Mouse (Mus musculus): Measurements from ENCODE around the gene Stard5. TPM values are rescaled to one million over a fixed set of nuclear protein-coding genes. Genes with fewer than 3 reads are reported as not detected.

Gene Stard5
- total RNA-seq, 4 experiments from 2014 or later, result 7.6 to 11.6 (median 9.3) TPM

DNA sequence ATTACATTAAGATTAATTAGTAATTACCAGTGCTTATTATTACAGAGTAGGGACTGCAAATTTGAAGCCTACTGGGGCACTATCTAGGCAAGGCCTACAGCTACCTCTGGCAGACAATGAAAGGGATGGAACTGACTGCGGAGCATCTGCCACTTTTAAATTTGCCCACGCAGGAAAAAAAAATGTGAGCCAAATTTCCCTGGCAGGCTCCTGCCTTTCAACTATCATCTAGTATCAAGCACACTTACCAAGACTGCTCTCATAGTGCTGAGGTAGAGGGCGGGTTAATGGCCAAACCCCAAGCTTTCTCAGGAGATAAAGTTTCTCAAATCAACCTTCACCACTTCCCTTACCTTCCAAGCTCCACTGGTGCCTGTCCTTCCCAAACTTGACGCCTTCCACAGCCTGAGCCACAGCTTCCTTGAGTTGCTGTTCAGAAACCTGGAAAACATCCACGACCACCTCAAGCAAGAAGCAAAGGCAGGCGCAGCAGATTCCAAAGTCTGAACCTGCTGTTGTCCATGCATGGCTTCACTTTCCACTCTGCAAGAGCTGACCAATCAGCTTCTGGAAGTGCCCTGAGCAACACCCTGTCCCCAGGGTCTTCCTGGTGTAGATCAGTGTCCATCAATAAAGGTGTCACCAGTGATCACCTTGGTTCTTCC, 31.1 kb downstream of the Stard5 start:
- DNase-seq (ENCODE audit: low spot score), result no peak

DNA sequence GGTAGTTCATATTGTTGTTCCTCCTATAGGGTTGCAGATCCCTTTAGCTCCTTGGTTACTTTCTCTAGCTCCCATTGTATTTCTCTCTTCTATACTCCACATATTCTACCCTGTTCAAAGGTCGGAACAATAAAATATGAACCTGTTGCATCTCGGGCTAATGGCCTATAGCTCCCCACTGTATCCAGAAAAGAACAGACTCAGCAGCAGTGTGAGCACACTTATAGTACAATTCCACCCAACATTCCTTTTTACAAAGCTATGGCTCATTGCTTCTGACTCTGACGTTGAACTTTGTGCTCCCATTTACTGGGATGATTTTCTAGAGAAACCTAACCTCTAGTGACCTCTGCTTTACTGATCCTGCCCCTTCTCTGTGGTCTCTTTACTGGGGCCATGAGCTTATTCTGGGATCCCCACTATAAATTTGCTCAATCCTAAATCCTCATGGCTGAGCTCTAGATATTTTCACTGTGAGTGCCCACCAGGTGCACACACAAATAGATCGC, 34.4 kb downstream of the Stard5 start:
- no peak for DNase-seq (ENCODE audit: low spot score)

DNA sequence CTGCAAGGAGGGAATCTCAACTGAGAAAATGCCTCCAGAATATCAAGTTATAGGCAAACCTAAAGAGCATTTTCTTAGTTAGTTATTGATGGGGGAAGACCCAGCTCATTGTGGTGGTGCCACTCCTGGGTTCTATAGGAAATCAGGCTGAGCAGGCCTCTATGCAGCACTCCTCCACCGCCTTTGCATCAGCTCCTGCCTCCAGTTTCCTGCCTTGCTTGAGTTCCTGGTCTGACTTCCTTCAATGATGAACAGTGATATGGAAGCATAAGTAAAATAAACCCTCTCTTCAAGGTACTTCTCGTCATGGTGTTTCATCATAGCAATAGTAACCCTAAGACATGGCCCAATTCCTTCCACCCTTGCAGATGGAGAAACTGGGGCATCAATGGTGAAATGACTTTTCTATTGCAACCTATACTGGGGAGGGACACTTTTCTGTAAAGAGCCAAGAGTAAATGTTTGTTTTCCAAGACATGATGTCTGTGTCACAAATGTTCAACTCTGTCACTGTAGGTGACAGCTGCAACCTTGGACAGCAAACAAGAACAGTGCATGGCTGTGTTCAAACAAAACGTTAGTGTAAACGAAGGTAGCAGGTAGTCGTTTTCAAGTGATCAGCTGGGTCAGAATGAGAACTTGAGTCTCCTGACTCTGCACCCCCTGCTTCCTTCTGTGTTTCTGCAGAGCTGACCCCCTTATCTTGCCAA, 36.3 kb downstream of the Stard5 start:
- DNase-seq (ENCODE audit: low spot score), result no peak

DNA sequence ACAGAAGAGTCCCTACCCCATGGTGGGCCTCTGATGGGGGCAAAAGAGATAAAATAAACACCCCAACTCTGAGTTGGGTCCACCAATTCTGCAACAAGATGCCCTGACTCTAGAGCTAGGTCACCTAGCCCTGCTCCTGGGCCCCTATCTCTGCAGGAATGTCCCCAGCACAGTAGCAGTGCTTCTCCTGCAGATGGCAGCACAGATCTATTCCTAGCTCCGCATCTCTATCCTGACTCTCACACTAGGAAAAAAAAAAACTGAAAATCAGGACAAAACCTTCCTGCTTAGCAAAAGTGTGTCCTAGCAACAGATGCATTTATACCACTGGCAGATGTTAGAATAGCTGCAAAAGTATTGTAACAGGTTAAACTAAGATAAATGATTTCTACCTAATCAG, 37.0 kb downstream of the Stard5 start:
- DNase-seq (ENCODE audit: low spot score), result no peak

DNA sequence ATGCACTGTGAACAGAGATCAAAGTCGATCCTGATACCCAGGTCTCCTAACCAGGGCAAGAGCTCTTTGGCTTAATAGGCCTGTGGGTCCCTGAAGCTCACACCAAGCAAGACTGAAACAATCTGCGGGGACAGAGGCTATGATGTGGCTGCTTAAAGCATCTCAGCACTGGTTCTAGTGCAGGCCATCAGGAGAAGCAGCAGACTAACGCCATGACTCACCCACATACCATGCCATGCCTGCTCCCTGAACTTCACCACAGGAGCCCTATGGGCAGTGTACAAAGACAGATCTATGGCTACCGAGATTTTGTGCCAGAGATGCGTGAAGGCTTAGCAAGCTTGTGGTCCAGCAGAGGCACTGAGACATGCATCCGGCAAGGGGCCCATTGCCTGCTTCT, 39.8 kb downstream of the Stard5 start:
- DNase-seq (ENCODE audit: low spot score), result no peak

DNA sequence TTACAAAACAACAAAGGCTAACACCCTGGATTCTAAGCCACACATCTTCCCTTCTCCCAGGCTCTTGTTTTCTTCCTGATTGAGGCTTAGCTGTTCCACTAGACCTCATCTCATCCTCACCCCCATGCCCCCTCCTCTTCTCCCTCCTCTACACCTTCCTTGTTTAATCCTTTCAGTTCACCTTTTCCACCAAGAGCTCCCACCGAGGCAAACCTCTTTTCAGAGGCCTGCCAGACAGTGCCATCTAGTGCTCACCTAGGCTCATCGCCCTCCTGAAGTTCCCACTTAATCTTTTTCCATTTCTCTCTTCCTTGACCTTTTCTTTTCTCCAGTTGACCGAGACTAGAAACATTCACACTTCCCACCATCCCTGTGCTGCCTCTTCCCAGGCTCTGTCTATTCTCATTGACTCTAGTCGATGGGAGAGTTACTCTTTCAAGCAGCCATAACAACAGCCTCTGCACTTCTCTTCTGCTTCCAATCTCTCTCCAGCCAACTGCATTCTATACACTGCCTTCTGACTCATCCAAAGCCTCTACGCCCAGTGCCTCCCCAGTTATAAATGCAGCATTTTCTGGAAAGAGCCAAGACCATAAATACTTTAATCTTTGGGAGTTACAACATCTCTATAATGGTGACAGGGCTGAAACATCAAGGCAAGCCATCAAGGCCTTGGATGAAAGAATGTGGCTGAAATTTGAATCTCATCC, 43.9 kb downstream of the Stard5 start:
- DNase-seq (ENCODE audit: low spot score), result no peak

DNA sequence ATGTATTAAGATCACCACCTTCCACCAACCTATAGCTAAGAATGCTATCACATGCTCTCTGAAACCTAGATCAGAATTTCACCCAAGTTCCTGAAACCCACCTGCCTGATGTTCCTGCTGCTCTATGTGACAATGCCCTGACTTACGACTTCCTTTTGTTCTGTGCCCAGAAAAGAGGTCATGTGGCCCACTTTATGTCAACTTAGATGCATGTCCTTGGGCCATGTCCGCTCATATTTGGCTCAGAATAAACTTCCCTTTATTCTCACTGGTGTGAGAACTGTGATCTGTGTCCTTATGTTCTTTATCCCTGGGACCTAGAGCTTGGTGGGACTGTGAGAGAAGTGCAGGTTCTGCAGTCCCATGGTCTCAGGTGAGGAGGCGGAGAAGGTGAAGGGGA, 45.5 kb downstream of the Stard5 start:
- no peak for DNase-seq (ENCODE audit: low spot score)

DNA sequence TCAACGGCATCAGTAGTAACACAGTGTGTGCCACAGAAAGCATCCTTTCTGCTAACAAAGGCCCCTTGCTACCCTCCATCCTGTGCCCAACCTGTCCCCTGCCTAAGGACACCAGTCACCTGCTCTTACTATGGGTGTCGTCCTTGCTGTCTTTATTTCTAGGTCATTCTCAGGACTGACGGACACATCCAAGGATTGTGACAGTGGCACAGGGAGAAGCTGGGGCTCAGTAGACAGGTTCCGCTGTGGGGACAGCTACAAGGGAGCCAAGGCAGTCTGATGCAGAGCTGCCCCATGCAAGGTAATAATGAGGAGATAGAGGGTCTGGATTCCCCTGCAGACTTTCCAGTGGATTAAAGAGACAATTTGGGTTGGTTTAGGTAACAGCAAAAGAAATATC, 46.7 kb downstream of the Stard5 start:
- no peak for DNase-seq (ENCODE audit: low spot score)

DNA sequence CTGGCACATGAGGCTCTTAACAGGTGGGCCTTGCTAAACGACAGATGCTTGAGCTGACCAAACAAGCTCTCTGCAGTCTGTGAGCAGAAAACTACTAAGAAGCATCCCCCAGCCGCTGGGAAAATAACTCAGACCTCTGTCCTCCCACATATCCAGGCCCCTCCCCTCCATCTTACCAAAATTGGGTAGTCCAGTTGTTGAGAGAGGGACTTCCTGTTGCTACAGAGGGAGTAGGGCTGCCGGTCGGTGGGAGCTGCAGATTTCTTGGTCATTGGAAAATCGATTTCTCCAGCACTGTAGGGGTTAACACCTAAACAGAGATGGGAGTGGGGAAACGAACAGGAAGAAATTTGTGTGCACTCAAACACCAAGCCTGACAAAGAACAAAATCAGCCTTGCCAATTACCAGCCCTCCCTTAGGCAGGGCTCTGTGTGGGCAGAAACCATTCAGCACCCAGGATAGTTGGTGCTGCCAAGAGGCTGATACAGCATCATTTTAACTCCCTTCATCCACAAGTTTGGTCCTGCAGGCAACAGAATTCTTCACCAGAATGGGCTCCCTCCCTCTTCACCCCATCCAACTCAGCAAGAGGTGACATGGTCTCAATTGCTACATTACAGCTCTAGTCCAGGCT, 51.0 kb downstream of the Stard5 start:
- DNase-seq (ENCODE audit: low spot score), result no peak

DNA sequence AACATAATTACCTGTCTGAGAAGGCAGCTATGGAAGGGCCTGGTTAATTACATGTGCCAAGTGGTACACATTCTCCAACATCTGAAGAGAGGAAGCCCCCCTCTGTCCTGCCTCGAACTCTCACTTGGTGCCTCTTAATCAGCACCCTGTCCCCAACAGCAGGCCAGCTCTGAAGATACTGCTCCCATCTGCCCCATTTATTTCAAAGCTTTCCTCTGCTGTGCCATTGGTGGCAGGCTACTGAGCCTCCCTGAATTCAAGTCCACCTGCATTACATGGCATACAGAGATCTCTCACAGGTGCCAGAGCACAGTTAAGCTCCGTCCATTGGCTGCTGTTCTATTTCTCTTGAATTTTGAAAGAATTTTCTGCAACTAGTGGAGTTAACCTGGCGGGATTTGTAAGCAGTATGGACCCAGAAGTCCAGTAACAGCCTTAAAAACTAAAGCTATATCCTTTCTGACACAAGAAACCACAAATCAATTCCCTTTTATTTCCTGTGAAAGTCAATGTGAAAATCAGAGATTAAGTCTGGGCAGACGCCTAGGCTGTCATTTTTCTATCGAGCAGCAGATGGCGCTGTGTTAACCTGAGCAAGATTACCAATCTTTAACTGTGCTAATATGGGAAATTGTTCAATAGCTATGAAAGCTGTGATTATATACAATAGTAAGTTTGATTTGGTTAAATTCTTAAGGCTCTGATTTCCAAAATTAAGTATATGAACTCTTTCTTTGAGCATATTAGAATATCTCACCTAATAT, 63.9 kb downstream of the Stard5 start:
- DNase-seq (ENCODE audit: low spot score), result no peak

DNA sequence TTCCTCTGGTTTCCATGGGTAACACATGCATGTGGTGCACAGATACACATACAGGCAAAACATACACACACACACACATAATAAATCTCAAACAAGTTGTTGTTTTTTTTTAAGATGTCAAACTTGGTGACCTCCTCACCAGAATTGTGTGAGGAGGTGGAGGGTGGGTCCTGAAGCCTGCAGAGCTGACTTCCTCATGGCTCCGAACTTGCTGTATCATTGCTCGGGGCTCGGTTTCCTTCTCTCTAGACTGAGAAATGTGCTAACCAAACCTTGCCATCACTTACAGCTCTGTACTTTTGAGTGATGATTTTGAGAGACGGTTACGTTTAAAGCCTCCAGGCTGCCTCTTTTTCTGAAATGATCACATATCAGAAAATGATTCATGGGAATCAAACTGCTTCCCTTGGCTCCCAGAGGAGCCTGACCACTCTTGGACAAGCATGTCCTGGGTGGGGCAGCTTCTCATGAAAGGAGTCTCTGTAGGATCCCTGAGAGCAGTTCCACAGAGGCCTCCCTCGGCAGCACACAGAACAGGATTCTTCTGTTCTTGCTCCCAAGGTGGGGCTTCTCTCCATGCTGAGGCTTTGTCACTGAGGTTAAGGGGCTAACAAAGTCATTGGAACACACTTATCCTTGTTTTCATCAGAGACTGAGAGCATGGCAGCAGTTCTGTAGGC, 67.4 kb downstream of the Stard5 start:
- DNase-seq (ENCODE audit: low spot score), result no peak

Other genes starting within 250 kb of the Stard5 start
- under 1 TPM; 0.12 to 0.20 (median 0.19) TPM for gene Tmc3, start 47.0 kb upstream of the Stard5 start, total RNA-seq (2022)
- gene Il16, start 113.8 kb downstream of the Stard5 start, total RNA-seq (2022), result 1 to 10 TPM; 6.3 to 7.6 (median 7.4) TPM
- gene Cfap161, start 162.9 kb downstream of the Stard5 start, total RNA-seq (2022), result not detected